Mouse (Mus musculus) limb, embryonic 11.5 days (tissue): ENCODE results near the gene 4930469K13Rik. TPM values are rescaled to one million over a fixed set of nuclear protein-coding genes. Genes with fewer than 3 reads are reported as not detected.

ENCODE experiments used
- ATAC-seq: fragments of 200-750 bp; cut with Nextera tagmentation; 2 replicates; pipeline ENCODE4 v1.8.0; 2017; ENCODE audit warnings: low read depth; ENCODE audit not compliant: insufficient number of reproducible peaks, low FRiP score, low TSS enrichment
- DNase-seq: peaks from one replicate; pipeline ENCODE4 v3.0.0-alpha.2; 2015; ENCODE audit warnings: low spot score
- H3K27ac ChIP-seq: fragments of 300-500 bp; sonication (generic); replicated peaks from 2 replicates; pipeline ENCODE4 v1.5.1; 2014; ENCODE audit warnings: low read depth, mild to moderate bottlenecking, low read length
- H3K27me3 ChIP-seq: fragments of 300-500 bp; sonication (generic); 2 replicates; pipeline ENCODE4 v1.6.1; 2014; ENCODE audit warnings: mild to moderate bottlenecking, low read length, mixed read lengths; ENCODE audit not compliant: control insufficient read depth, insufficient read depth
- H3K36me3 ChIP-seq: fragments of 300-500 bp; sonication (generic); 2 replicates; pipeline ENCODE4 v1.6.1; 2014; ENCODE audit warnings: mild to moderate bottlenecking, low read length, moderate library complexity, mixed read lengths; ENCODE audit not compliant: control insufficient read depth, insufficient read depth
- H3K4me1 ChIP-seq: fragments of 300-500 bp; sonication (generic); 2 replicates; pipeline ENCODE4 v1.6.1; 2014; ENCODE audit warnings: low read length, mixed read lengths; ENCODE audit not compliant: control insufficient read depth, insufficient read depth
- H3K4me2 ChIP-seq: fragments of 300-500 bp; sonication (generic); 2 replicates; pipeline ENCODE4 v1.6.1; 2014; ENCODE audit warnings: low read depth, mild to moderate bottlenecking, moderate library complexity; ENCODE audit not compliant: severe bottlenecking
- H3K4me3 ChIP-seq: fragments of 300-500 bp; sonication (generic); 2 replicates; pipeline ENCODE4 v1.5.1; 2014; ENCODE audit warnings: low read depth, low read length
- H3K9ac ChIP-seq: fragments of 300-500 bp; sonication (generic); 2 replicates; pipeline ENCODE4 v1.6.1; 2014; ENCODE audit warnings: mild to moderate bottlenecking, low read length
- H3K9me3 ChIP-seq: fragments of 300-500 bp; sonication (generic); 2 replicates; pipeline ENCODE4 v1.6.1; 2016; ENCODE audit warnings: low read length; ENCODE audit not compliant: control insufficient read depth
- WGBS: fragments of 180-500 bp; shearing (Covaris S2); extraction: QIAGEN DNeasy Blood & Tissue Kit; methylation state at CpG from one replicate; pipeline ENCODE4 v1.1.7; 2014; 5-methylcytosine and 5-hydroxymethylcytosine counted together
- polyA plus RNA-seq: library from polyadenylated mRNA; unstranded; fragments of >200 nt; fragmentation: Nextera tagmentation; extraction: Ambion mirVana; gene quantifications from 2 replicates; pipeline ENCODE4 v1.2.1, GENCODE M21; 2014

Gene 4930469K13Rik
- polyA plus RNA-seq, 1 experiment from 2014 or later, result 0.93 TPM

DNA sequence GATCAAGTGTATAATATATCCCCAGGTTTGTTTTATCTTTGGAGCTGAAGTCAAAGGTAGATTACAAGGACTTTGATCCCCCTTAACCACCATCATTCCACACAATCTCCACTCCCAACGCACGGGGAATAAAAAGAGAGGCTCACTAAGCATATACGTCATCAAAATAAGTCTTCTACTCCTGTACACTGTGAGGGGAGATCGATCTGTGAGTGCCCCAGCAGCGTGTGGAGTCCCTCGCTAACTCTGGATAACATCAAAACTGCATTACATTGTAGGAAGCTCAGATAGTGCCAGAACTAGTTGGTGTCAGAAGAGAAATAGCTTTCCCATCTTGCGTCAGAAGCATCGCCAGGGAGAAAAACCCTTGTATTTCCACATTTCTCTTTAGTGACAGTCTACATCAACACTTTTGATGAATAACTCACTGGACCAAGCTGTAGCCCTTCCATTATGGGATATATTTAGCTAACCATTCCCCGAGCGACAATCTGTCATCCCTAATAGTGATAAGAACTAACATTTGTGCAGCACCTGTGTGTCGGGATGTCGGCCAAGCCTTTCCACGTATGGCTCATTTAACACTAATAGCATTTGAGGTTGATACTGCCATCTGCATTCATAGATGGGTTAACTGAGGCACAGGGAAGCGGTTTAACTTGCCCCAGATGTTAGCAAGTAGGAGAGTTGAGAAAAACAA lies 123.9 kb downstream of the 4930469K13Rik start:
- WGBS, result 82% methylated on average over 14 of the region's 14 CpGs

DNA sequence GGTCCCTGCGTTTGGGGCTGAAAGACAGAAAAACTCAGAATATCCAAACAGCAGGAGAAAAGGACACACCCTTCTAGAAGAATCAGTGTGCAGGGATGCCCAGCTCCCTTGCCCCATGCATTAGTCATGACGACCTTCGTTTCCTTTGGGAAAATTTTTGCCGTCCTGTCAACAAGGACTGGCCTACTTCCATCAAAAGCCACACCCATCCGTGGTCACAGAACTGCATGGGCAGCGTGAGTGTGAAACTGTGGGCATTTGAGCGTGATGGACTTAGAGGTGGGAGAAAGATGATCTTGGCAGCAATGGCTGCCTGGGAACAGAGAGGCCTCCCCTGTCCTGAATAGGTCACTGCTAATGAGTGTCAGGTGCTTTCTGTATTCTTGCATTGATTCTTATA lies 126.2 kb downstream of the 4930469K13Rik start:
- H3K9me3 ChIP-seq, result no peaks in the 10 kb centered on the region
- ATAC-seq (no peak), DNase-seq (no peak)
- no peaks in the 10 kb centered on the region for H3K27me3 ChIP-seq
- no peaks in the 10 kb centered on the region for H3K36me3 ChIP-seq
- no peaks in the 10 kb centered on the region for H3K4me1 ChIP-seq
- H3K27ac ChIP-seq, result no peak overlapping the region
- H3K4me3 ChIP-seq, result no peak overlapping the region
- H3K9ac ChIP-seq, result no peak overlapping the region
- H3K4me2 ChIP-seq, result no peak overlapping the region
- WGBS, result 88% methylated on average over 7 of the region's 7 CpGs

More for the DNA sequence above, 123.9 kb downstream of the 4930469K13Rik start:
- H3K27me3 ChIP-seq, result no peaks in the 10 kb centered on the region
- DNase-seq (no peak), ATAC-seq (no peak)
- H3K9ac ChIP-seq, result no peak overlapping the region
- no peak overlapping the region for H3K4me3 ChIP-seq
- H3K4me1 ChIP-seq, result no peaks in the 10 kb centered on the region
- no peak overlapping the region for H3K27ac ChIP-seq
- no peaks in the 10 kb centered on the region for H3K9me3 ChIP-seq
- H3K36me3 ChIP-seq, result no peaks in the 10 kb centered on the region
- no peak overlapping the region for H3K4me2 ChIP-seq

- H3K27ac ChIP-seq, result no peak overlapping the region
- no peak overlapping the region for H3K4me2 ChIP-seq
- no peak for DNase-seq
- H3K4me3 ChIP-seq, result no peak overlapping the region
- no peaks in the 10 kb centered on the region for H3K27me3 ChIP-seq
- H3K4me1 ChIP-seq, result no peaks in the 10 kb centered on the region
- no peaks in the 10 kb centered on the region for H3K9me3 ChIP-seq
- ATAC-seq, result no peak
- WGBS, result 72% methylated on average over 3 of the region's 3 CpGs
- no peak overlapping the region for H3K9ac ChIP-seq
- H3K36me3 ChIP-seq, result no peaks in the 10 kb centered on the region
These were observed 129.2 kb downstream of the 4930469K13Rik start for GRCm38 (mm10) chr11:33969199-33969598.

DNA sequence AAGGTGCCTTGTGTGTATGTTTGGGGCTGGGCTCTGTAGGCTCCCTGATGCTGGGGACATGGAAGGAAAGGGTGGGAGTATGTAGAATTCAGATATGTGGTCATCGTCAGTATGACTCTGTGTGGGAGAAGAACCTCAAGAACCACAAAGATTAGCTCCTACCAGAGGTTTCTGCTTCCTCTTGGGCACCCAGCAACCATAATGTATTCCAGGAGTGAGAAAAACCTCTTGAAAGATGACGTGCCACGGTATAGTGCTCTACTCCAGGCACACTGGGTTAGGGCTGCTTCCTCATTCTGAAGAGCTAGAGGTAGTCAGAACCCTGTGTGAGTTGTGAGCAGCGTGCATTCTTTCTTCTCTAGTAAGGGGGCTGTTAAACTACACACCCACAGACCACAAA lies 130.6 kb downstream of the 4930469K13Rik start:
- Histone ChIP-seq H3K36me3 (no peaks in the 10 kb centered on the region), H3K9me3 (no peaks in the 10 kb centered on the region), H3K27me3 (no peaks in the 10 kb centered on the region), H3K4me3 (no peak overlapping the region), H3K4me2 (no peak overlapping the region), H3K4me1 (peaks cover 7% of the 10 kb centered on the region), H3K9ac (no peak overlapping the region), H3K27ac (no peak overlapping the region)
- ATAC-seq (no peak), DNase-seq (no peak)
- 83% methylated on average over 4 of the region's 4 CpGs for WGBS

GRCm38 (mm10) chr11:33965380-33965779 lies 133.0 kb downstream of the 4930469K13Rik start:
- no peak overlapping the region for H3K9ac ChIP-seq
- H3K4me2 ChIP-seq, result no peak overlapping the region
- WGBS, result 64% methylated on average over 2 of the region's 2 CpGs
- H3K4me1 ChIP-seq, result peaks cover 8% of the 10 kb centered on the region
- no peak overlapping the region for H3K4me3 ChIP-seq
- ATAC-seq (no peak), DNase-seq (no peak)
- H3K36me3 ChIP-seq, result no peaks in the 10 kb centered on the region
- H3K27ac ChIP-seq, result no peak overlapping the region
- H3K27me3 ChIP-seq, result no peaks in the 10 kb centered on the region
- no peaks in the 10 kb centered on the region for H3K9me3 ChIP-seq

DNA sequence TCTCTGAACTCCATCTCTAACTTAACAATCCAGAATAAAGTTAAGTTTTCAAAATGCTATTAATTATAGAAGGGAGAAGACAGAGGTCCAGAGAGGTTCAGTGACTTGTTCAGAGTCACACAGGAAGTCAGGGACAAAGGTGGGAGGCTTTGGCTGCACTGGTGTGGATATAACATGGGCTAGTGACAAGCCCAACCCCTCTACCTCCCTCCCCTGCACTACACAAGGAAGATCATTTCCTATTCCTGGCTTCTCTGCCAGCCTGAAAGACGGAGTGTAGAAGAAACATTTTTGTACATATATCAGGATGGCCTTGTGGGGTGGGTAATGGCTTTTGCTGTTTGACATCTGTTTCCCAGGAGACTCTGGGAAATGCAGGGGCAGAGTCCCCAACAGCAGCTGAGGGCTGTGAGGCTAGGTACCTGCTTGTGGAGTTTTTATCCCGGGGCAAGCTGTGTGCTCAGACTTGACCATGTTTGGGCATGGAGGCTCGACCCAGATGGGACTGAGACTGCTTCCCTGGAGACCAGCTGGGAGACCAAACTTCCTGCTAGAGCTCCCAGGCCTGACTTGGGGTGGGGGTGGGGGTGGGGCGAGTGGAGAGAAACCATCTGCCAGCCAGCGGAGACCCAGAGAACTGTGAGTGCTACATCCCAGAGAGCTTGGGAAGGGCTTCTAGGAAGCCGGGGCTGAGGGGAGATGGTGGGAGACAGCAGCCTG lies 135.5 kb downstream of the 4930469K13Rik start, which contains the start of gene Kcnmb1:
Gene Kcnmb1, plus strand, starts transcription at position 326 of the 720 bp plus-strand sequence.
- H3K36me3 ChIP-seq, result no peaks in the 10 kb centered on the region
- no peak within 1 kb of the TSS for H3K27ac ChIP-seq
- no peak within 1 kb of the TSS for H3K4me2 ChIP-seq
- ATAC-seq (peak; percentile 35; the same call in 1 of the 2 replicates), DNase-seq (peak; percentile 38)
- H3K27me3 ChIP-seq, result no peaks in the 10 kb centered on the region
- WGBS, result 24% methylated on average over 6 of the region's 6 CpGs
- H3K9me3 ChIP-seq, result no peaks in the 10 kb centered on the region
- H3K4me3 ChIP-seq, result no peak within 1 kb of the TSS
- H3K4me1 ChIP-seq, result peaks cover 8% of the 10 kb centered on the region
- H3K9ac ChIP-seq, result no peak within 1 kb of the TSS

- no peak overlapping the region for H3K9ac ChIP-seq
- WGBS, result 27% methylated on average over 7 of the region's 7 CpGs
- DNase-seq, result no peak
These were observed 136.2 kb downstream of the 4930469K13Rik start for GRCm38 (mm10) chr11:33962178-33962577.

DNA sequence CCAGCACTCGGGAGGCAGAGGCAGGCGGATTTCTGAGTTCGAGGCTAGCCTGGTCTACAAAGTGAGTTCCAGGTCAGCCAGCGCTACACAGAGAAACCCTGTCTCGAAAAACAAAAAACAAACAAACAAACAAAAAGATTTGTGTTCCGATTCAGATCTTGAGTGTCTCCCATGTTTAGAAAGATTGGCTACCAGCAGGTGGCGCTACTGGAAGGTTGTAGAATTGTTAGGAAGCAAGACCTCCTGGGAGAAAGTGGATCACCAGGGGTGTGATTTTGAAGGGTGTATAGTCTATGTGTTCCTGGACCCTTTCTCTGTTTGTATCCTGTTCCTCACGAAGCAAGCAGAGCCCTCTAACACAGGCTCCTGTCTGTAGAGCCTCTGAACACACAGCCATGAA lies 139.6 kb downstream of the 4930469K13Rik start:
- Histone ChIP-seq H3K27ac (no peak overlapping the region), H3K27me3 (no peaks in the 10 kb centered on the region), H3K9me3 (no peaks in the 10 kb centered on the region), H3K4me1 (peaks cover 8% of the 10 kb centered on the region), H3K4me3 (no peak overlapping the region), H3K36me3 (no peaks in the 10 kb centered on the region), H3K4me2 (no peak overlapping the region), H3K9ac (no peak overlapping the region)
- ATAC-seq (no peak), DNase-seq (peak; percentile 59)
- WGBS, result 83% methylated on average over 8 of the region's 8 CpGs

More at GRCm38 (mm10) chr11:33962178-33962577, 136.2 kb downstream of the 4930469K13Rik start:
- no peak for ATAC-seq
- H3K27ac ChIP-seq, result no peak overlapping the region
- no peak overlapping the region for H3K4me3 ChIP-seq
- no peaks in the 10 kb centered on the region for H3K27me3 ChIP-seq
- H3K36me3 ChIP-seq, result no peaks in the 10 kb centered on the region
- H3K4me1 ChIP-seq, result peaks cover 8% of the 10 kb centered on the region
- no peaks in the 10 kb centered on the region for H3K9me3 ChIP-seq
- no peak overlapping the region for H3K4me2 ChIP-seq
